Mouse (Mus musculus): Measurements from ENCODE around the gene Phc2. TPM values are rescaled to one million over a fixed set of nuclear protein-coding genes. Genes with fewer than 3 reads are reported as not detected.

Phc2 gene
- 17.6 and 19.4 TPM in 2 replicates for polyA plus RNA-seq (2015; fragmentation: Nextera tagmentation; extraction: Ambion mirVana)

GRCm38 (mm10) chr4:128654505-128655381 lies at the start of gene Phc2:
Phc2 (plus strand) TSS chr4:128654702.

DNA sequence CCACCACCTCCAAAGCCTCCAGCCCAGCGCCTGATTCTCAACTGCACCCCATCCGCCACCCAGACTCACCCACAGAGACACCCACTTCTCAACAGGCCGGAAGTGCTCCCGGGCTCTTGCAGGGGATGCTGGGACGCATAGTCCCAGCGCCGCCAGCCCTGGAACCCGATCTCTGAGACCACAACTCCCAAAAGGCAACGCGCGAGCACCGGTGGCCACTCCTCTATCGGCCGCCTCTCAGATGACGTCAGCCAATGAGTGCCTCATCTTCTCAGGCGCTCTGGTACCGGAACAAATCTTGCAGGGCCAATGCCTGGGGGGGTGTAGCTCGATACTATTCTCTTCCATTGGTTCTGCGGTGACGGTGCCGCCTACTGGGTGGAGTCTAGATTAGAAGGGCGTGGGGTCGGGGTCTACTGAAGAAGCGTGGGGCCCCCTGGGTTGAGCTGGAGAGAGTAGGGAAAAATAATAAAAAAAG lies 44.5 kb upstream of the Phc2 start, which contains the start of gene Zscan20:
Gene Zscan20 (minus strand): TSS at position 174 of the 478 bp plus-strand sequence.

DNA sequence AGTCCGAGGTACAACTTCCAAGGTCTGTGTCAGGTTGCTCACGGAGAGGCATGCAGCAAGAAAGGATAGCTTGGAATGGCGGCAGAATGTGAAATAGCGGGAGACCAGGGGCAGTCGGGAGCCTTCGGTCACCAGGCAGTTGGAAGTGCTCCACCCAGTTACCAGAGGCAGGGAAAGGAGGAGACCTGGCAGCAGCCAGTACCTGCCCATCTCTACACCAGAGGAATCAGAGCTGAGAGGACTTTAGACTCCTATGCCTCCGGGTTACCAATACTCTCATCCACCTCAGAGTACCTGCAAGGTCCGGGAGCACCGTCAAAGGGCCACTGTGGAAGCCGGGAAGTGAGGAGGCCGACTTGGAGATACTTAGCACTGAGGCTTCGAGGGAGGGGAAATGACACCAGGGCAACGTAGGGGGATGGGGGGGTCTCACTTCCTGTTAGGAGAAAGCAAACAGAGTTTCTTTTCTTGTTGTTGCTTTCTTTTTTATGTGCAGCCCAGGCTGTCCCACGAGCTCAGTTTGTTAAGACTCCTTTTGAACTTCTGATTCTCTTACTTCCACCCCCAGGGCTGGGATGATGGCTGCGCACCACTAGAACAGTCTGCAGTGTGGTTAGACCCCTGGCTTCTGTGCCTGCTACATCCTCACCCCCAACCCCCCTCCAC lies 36.1 kb upstream of the Phc2 start, which contains the start of gene Tlr12:
Gene Tlr12 (minus strand): TSS at position 374 of the 666 bp plus-strand sequence.

DNA sequence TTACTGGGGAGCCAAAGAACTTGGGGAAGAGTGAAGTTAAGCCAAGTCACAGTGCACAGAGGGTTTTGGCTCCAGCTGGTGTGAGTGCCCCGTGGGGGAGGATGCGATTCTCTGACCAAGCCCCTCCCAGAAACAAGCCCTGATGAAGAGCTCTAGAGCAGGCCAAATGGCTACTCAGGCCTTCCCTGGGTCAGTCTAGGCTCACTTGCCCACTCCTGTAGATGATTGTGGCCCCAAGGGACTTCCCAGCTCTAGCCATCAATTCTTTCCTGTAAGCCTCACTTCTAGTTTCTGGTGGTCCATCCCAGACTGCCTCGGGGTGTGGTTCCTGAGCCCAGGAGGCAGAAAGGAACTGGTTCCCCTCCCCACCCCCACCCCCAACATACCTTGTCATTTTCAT lies 100.6 kb downstream of the Phc2 start, which contains the start of gene A3galt2:
Gene A3galt2 (plus strand): TSS at position 301 of the 400 bp plus-strand sequence.

Other genes starting within 250 kb of the Phc2 start
- gene Zscan20, start 44.6 kb upstream of the Phc2 start, polyA plus RNA-seq (2015; fragmentation: Nextera tagmentation; extraction: Ambion mirVana) = 0.88 and 0.99 TPM in 2 replicates
- 0.11 and 0.12 TPM in 2 replicates for gene Tlr12, start 36.1 kb upstream of the Phc2 start, polyA plus RNA-seq (2015; fragmentation: Nextera tagmentation; extraction: Ambion mirVana)
- not detected in 2 replicates for gene A3galt2, start 100.7 kb downstream of the Phc2 start, polyA plus RNA-seq (2015; fragmentation: Nextera tagmentation; extraction: Ambion mirVana)
- gene Zfp362, start 151.3 kb downstream of the Phc2 start, polyA plus RNA-seq (2015; fragmentation: Nextera tagmentation; extraction: Ambion mirVana) = 9.7 and 10.0 TPM in 2 replicates
- gene Trim62, start 228.9 kb downstream of the Phc2 start, polyA plus RNA-seq (2015; fragmentation: Nextera tagmentation; extraction: Ambion mirVana) = 1.5 and 1.6 TPM in 2 replicates